Comparison of ENCODE assay signal across 8 mouse cellular contexts in the genomic region with DNA sequence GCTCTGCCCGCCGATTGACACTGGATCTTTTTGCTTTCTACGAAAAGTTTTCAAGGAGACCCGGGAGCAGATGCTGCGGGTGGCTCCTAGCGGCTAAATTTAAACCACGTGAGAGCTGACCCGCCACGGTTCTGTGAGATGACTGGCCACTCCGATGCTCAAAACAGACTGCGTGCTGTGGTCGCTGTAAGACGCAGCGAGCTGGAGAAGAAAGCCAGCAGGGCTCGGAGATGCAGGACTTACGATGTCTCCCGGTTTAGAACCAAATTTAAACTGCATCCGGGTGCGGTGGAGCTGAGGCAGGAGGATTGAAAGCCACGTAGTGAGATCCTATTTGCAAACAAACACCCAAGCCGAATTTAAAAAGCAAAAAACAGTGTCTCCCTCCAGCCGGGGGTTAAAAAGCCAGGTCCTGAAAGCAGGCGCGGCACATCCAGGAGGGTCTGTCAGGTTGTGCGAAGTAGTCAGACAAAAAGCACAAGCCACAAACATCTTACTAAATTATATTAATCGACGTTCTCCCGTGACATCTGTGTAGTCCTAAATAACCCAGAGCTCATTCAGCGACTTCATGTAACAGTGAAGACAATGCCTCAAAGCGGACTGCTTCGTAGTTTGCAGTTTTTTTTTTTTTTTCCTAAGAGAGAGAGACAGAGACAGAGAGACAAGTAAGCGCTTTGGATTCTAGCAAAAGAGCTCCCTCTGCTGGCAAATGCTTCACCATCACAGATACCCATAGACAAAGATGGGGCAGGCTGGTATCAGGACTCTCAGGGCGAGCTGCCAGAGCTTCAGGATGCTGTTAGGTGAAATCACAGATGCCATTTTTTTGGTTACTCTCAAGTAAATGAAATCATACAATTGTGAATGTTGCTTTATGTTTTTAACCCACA.
DNase-seq lines count a peak whose midpoint lies in the region; ATAC-seq lines count a peak whose summit lies in the region.

No protein-coding gene starts in this region.

- H3K36me3 ChIP-seq in hindbrain, embryonic 14.5 days (replicated peaks; ENCODE audit: control insufficient read depth, insufficient read depth), result no peaks in the 10 kb centered on the region

- H3K9ac ChIP-seq in hindbrain, embryonic 14.5 days, result peak overlapping the region; percentile 50

- peak overlapping the region; percentile 87 for H3K4me2 ChIP-seq in hindbrain, embryonic 14.5 days (replicated peaks)

- ATAC-seq in hindbrain, embryonic 14.5 days (ENCODE audit: low FRiP score), result peak; percentile 19

- H3K27me3 ChIP-seq in hindbrain, embryonic 14.5 days (ENCODE audit: control insufficient read depth, insufficient read depth, low read length), result peaks cover 6% of the 10 kb centered on the region; the same call in 1 of the 2 replicates

- peak overlapping the region; percentile 88 for H3K27ac ChIP-seq in hindbrain, embryonic 14.5 days

- peak overlapping the region; percentile 37 for H3K4me3 ChIP-seq in hindbrain, embryonic 14.5 days (replicated peaks; ENCODE audit: low read length)

- H3K4me1 ChIP-seq in hindbrain, embryonic 14.5 days (replicated peaks; ENCODE audit: control insufficient read depth, insufficient read depth, low read length), result no peaks in the 10 kb centered on the region

- H3K9me3 ChIP-seq in hindbrain, embryonic 14.5 days (ENCODE audit: control insufficient read depth, low read length), result no peaks in the 10 kb centered on the region

- DNase-seq in T-cell, adult 2 months (ENCODE audit: low spot score), result peak; percentile 89
- DNase-seq in cerebellum, postnatal 25 days, result peak; percentile 86 to 95
- DNase-seq in frontal cortex, postnatal 25 days (ENCODE audit: low spot score in 2 of 2), result peak; percentile 59 to 76
- peak; percentile 95 for DNase-seq in hindbrain, embryonic 14.5 days (ENCODE audit: low spot score)
- DNase-seq in layer of hippocampus, postnatal 25 days (ENCODE audit: extremely low spot score in 1 of 2, low spot score in 1 of 2), result peak; percentile 51 to 76
- peak; percentile 91 for DNase-seq in lung, postnatal 14 days
- peak; percentile 68 for DNase-seq in ovary, postnatal 36 days (ENCODE audit: low spot score)
- DNase-seq in thymus, postnatal 14 days, result peak; percentile 90

- WGBS in hindbrain, embryonic 14.5 days, result under 1% methylated on average over 33 of the region's 33 CpGs

Comparison
In these comparisons a context has a peak if more than half of its experiments do, and no peak if none do; other contexts are left out.
1. Peak in every context shown above with its lines: DNase-seq, ATAC-seq, H3K4me3 ChIP-seq and H3K27ac ChIP-seq.